In the genomic region with DNA sequence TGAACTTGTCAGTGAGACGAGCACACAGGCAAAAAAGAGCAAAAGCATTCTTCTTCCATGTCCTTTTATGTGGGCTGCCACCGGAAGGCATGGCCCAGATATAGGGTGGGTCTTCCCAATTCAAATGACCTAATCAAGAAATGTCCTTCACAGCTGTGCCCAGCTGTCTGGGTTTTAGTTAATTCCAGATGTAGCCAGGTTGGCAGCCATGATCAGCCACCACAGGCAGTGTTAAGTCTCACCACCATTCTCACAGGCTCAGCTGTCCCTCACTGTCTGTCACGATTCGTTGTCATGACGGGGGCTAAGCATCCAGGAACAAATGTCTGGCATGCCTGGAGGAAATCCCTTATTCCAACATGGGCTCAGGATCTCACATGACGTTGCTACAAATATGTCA, we compare ENCODE assay signal across 22 mouse cellular contexts. TPM values are rescaled to one million over a fixed set of nuclear protein-coding genes. Genes with fewer than 3 reads are reported as not detected.
A peak's percentile ranks its signal among the peaks of the same experiment; 100 is the strongest.
DNase-seq lines count a peak whose midpoint lies in the region; ATAC-seq and TF ChIP-seq lines count a peak whose summit lies in the region.
"Had no signal": no experiment of that assay in that cellular context is flagged by ENCODE, and none has a peak within 500 bp of the region (broad histone marks: within the 10 kb centered on the region; RNA-seq: fewer than 3 reads in every experiment).

No protein-coding gene starts in this region.

- peak; percentile 74; the same call in 1 of the 2 replicates for ATAC-seq in embryonic facial prominence, embryonic 14.5 days (ENCODE audit: low read depth)
- peak; percentile 53 for ATAC-seq in lung, postnatal 0 days
- peak; percentile 83 for ATAC-seq in limb, embryonic 14.5 days (ENCODE audit: low FRiP score, low read depth)
- ATAC-seq: forebrain, embryonic 13.5 days; forebrain, postnatal 0 days; hindbrain, postnatal 0 days; intestine, embryonic 16.5 days had no signal

- no peaks in the 10 kb centered on the region for H3K36me3 ChIP-seq in embryonic facial prominence, embryonic 14.5 days (ENCODE audit: control insufficient read depth, insufficient read depth, low read length)
- no peaks in the 10 kb centered on the region for H3K36me3 ChIP-seq in embryonic facial prominence, embryonic 10.5 days (replicated peaks)
- H3K36me3 ChIP-seq in heart, adult 2 months (ENCODE audit: control insufficient read depth, insufficient read depth, low read length), result no peaks in the 10 kb centered on the region
- H3K36me3 ChIP-seq in lung, postnatal 0 days (ENCODE audit: insufficient read depth, low read length), result no peaks in the 10 kb centered on the region
- H3K36me3 ChIP-seq in limb, embryonic 14.5 days (ENCODE audit: control insufficient read depth, insufficient read depth, low read length), result no peaks in the 10 kb centered on the region
- H3K36me3 ChIP-seq: embryonic facial prominence, embryonic 12.5 days; hindbrain, embryonic 13.5 days had no signal

- no peak overlapping the region for H3K9ac ChIP-seq in embryonic facial prominence, embryonic 14.5 days (ENCODE audit: low read depth, low read length)
- no peak overlapping the region for H3K9ac ChIP-seq in heart, adult 2 months (ENCODE audit: low read depth, low read length)
- no peak overlapping the region for H3K9ac ChIP-seq in lung, postnatal 0 days (replicated peaks; ENCODE audit: low read depth)
- H3K9ac ChIP-seq in limb, embryonic 14.5 days (ENCODE audit: low read depth, low read length, severe bottlenecking), result no peak overlapping the region
- H3K9ac ChIP-seq: embryonic facial prominence, embryonic 12.5 days; forebrain, embryonic 13.5 days; forebrain, postnatal 0 days; hindbrain, embryonic 13.5 days had no signal

- no peak for TF ChIP-seq CTCF in heart, adult 2 months (IDR thresholded peaks at IDR 0.05)
- TF ChIP-seq CTCF in lung, postnatal 0 days (IDR thresholded peaks at IDR 0.05), result no peak

- H3K27ac ChIP-seq in embryonic facial prominence, embryonic 14.5 days (replicated peaks; ENCODE audit: low read depth, low read length), result no peak overlapping the region
- H3K27ac ChIP-seq in embryonic facial prominence, embryonic 10.5 days (replicated peaks), result no peak overlapping the region
- no peak overlapping the region for H3K27ac ChIP-seq in heart, adult 2 months
- no peak overlapping the region for H3K27ac ChIP-seq in lung, postnatal 0 days (ENCODE audit: low read length)
- no peak overlapping the region for H3K27ac ChIP-seq in limb, embryonic 14.5 days (replicated peaks; ENCODE audit: low read depth, low read length)
- H3K27ac ChIP-seq: embryonic facial prominence, embryonic 12.5 days; forebrain, embryonic 13.5 days; gastrocnemius, adult 2 months; hindbrain, embryonic 13.5 days; hindbrain, postnatal 0 days had no signal

- H3K4me1 ChIP-seq in embryonic facial prominence, embryonic 14.5 days (ENCODE audit: control insufficient read depth, insufficient read depth, low read length), result no peaks in the 10 kb centered on the region
- H3K4me1 ChIP-seq in embryonic facial prominence, embryonic 10.5 days, result no peaks in the 10 kb centered on the region
- H3K4me1 ChIP-seq in heart, adult 2 months (ENCODE audit: control insufficient read depth, insufficient read depth, low read length), result no peaks in the 10 kb centered on the region
- H3K4me1 ChIP-seq in lung, postnatal 0 days (ENCODE audit: insufficient read depth, low read depth, low read length), result no peaks in the 10 kb centered on the region
- H3K4me1 ChIP-seq in limb, embryonic 14.5 days (ENCODE audit: control insufficient read depth, insufficient read depth, low read length), result no peaks in the 10 kb centered on the region
- H3K4me1 ChIP-seq: embryonic facial prominence, embryonic 12.5 days; forebrain, embryonic 13.5 days; hindbrain, embryonic 13.5 days had no signal

- WGBS in embryonic facial prominence, embryonic 14.5 days, result 67% methylated on average over 6 of the region's 6 CpGs
- WGBS in embryonic facial prominence, embryonic 10.5 days, result 82% methylated on average over 6 of the region's 6 CpGs
- 72% methylated on average over 6 of the region's 6 CpGs for WGBS in heart, adult 2 months
- 65% methylated on average over 6 of the region's 6 CpGs for WGBS in lung, postnatal 0 days
- 75% methylated on average over 6 of the region's 6 CpGs for WGBS in limb, embryonic 14.5 days

- H3K4me3 ChIP-seq in embryonic facial prominence, embryonic 14.5 days (ENCODE audit: low read depth, low read length), result no peak overlapping the region
- H3K4me3 ChIP-seq in embryonic facial prominence, embryonic 10.5 days, result no peak overlapping the region
- H3K4me3 ChIP-seq in heart, adult 2 months, result no peak overlapping the region
- H3K4me3 ChIP-seq in lung, postnatal 0 days (ENCODE audit: low read depth, low read length), result no peak overlapping the region
- H3K4me3 ChIP-seq in limb, embryonic 14.5 days (replicated peaks; ENCODE audit: low read length), result no peak overlapping the region
- H3K4me3 ChIP-seq: embryonic facial prominence, embryonic 12.5 days; forebrain, embryonic 13.5 days; gastrocnemius, adult 2 months; hindbrain, embryonic 13.5 days had no signal

- intact Hi-C loops in heart, postnatal 14 days (cut with DNase I), result no loop called here
- intact Hi-C loops in heart, adult 2 months (cut with DNase I), result no loop called here

- TF ChIP-seq EP300 in heart, adult 2 months (IDR thresholded peaks at IDR 0.05; ENCODE audit: insufficient read depth, low read depth, low read length), result no peak
- no peak for TF ChIP-seq EP300 in lung, postnatal 0 days (IDR thresholded peaks at IDR 0.05)

- peak; percentile 77 for DNase-seq in embryonic facial prominence, embryonic 14.5 days (ENCODE audit: low spot score)
- DNase-seq in embryonic facial prominence, embryonic 10.5 days (ENCODE audit: low spot score), result no peak
- peak; percentile 24 to 29 for DNase-seq in heart, postnatal 14 days
- DNase-seq in heart, adult 2 months, result no peak
- no peak for DNase-seq in lung, postnatal 0 days (ENCODE audit: low spot score)
- no peak for DNase-seq in lung, postnatal 4 days
- DNase-seq in limb, embryonic 14.5 days (ENCODE audit: low spot score), result peak; percentile 45
- DNase-seq in frontal cortex, postnatal 14 days (ENCODE audit: low spot score in 2 of 2), result no peak
- DNase-seq: adrenal gland, adult 2 months; adrenal gland, postnatal 25 days; cerebellum, adult 8-10 months; cerebellum, postnatal 14 days; embryo, embryonic 11 days; forebrain, postnatal 0 days; gastrocnemius, adult 2 months; gastrocnemius, postnatal 25 days; kidney, adult 8-10 months had no signal

- no peak overlapping the region for H3K4me2 ChIP-seq in embryonic facial prominence, embryonic 14.5 days (ENCODE audit: low read depth, low read length)
- H3K4me2 ChIP-seq in lung, postnatal 0 days (replicated peaks; ENCODE audit: low read depth, low read length), result no peak overlapping the region
- H3K4me2 ChIP-seq in limb, embryonic 14.5 days (replicated peaks; ENCODE audit: low read depth, low read length, severe bottlenecking), result no peak overlapping the region
- H3K4me2 ChIP-seq: embryonic facial prominence, embryonic 12.5 days; forebrain, embryonic 13.5 days; hindbrain, embryonic 13.5 days had no signal

- TF ChIP-seq POLR2A in heart, adult 2 months (IDR thresholded peaks at IDR 0.05; ENCODE audit: insufficient read depth, low read depth, low read length), result no peak
- no peak for TF ChIP-seq POLR2A in limb, embryonic 14.5 days (IDR thresholded peaks at IDR 0.05; ENCODE audit: borderline replicate concordance, extremely low read depth, insufficient read depth, insufficient read length)

- H3K79me2 ChIP-seq in heart, adult 2 months (replicated peaks; ENCODE audit: control insufficient read depth, insufficient read depth, low read length), result no peaks in the 10 kb centered on the region

- H3K27me3 ChIP-seq in embryonic facial prominence, embryonic 14.5 days (replicated peaks; ENCODE audit: control insufficient read depth, insufficient read depth, low read length), result no peaks in the 10 kb centered on the region
- H3K27me3 ChIP-seq in embryonic facial prominence, embryonic 10.5 days (replicated peaks; ENCODE audit: low read depth, poor library complexity, severe bottlenecking), result no peaks in the 10 kb centered on the region
- no peaks in the 10 kb centered on the region for H3K27me3 ChIP-seq in heart, adult 2 months (ENCODE audit: control insufficient read depth, insufficient read depth, low read length)
- no peaks in the 10 kb centered on the region for H3K27me3 ChIP-seq in lung, postnatal 0 days (replicated peaks; ENCODE audit: insufficient read depth, low read length)
- no peaks in the 10 kb centered on the region for H3K27me3 ChIP-seq in limb, embryonic 14.5 days (ENCODE audit: control insufficient read depth, insufficient read depth, low read length)
- H3K27me3 ChIP-seq: embryonic facial prominence, embryonic 12.5 days; forebrain, embryonic 13.5 days; hindbrain, embryonic 13.5 days had no signal

- no peaks in the 10 kb centered on the region for H3K9me3 ChIP-seq in embryonic facial prominence, embryonic 14.5 days (ENCODE audit: control insufficient read depth, low read length)
- no peaks in the 10 kb centered on the region for H3K9me3 ChIP-seq in embryonic facial prominence, embryonic 10.5 days
- no peaks in the 10 kb centered on the region for H3K9me3 ChIP-seq in lung, postnatal 0 days (ENCODE audit: low read length)
- H3K9me3 ChIP-seq in limb, embryonic 14.5 days (ENCODE audit: control insufficient read depth, low read length), result no peaks in the 10 kb centered on the region
- H3K9me3 ChIP-seq: embryonic facial prominence, embryonic 12.5 days; forebrain, embryonic 13.5 days; hindbrain, embryonic 13.5 days had no signal

RNA-seq across cellular contexts. Expression of gene Ank3, which starts 36.6 kb away (rescaled TPM):
- polyA plus RNA-seq in embryonic facial prominence, embryonic 14.5 days (2014; fragmentation: Nextera tagmentation; extraction: Ambion mirVana), result 22.5 and 23.1 TPM in 2 replicates
- 36.7 and 36.9 TPM in 2 replicates for polyA plus RNA-seq in embryonic facial prominence, embryonic 10.5 days (2016; fragmentation: Nextera tagmentation; extraction: Ambion mirVana)
- 10 to 100 TPM; 78.4 to 78.6 TPM for total RNA-seq in heart, postnatal 14 days (2021)
- 10 to 100 TPM; 64.6 to 80.3 TPM for total RNA-seq in heart, adult 2 months (2021)
- polyA plus RNA-seq in heart, adult 2 months (2012; rRNA removed), result 16.8 and 19.5 TPM in 2 replicates
- polyA plus RNA-seq in lung, postnatal 0 days (2015; fragmentation: Nextera tagmentation; extraction: Ambion mirVana), result 24.5 and 31.5 TPM in 2 replicates
- polyA plus RNA-seq in limb, embryonic 14.5 days (2012; rRNA removed), result 12.8 and 14.8 TPM in 2 replicates
- 25.2 and 29.5 TPM in 2 replicates for polyA plus RNA-seq in limb, embryonic 14.5 days (2014; fragmentation: Nextera tagmentation; extraction: Ambion mirVana)

Comparison
In these comparisons a context has a peak if more than half of its experiments do, and no peak if none do; other contexts are left out.
1. DNase-seq: peak in embryonic facial prominence, embryonic 14.5 days (single experiment), heart, postnatal 14 days (2 of 2) and limb, embryonic 14.5 days (single experiment); none in embryonic facial prominence, embryonic 10.5 days (single experiment), heart, adult 2 months (0 of 2), lung, postnatal 0 days (single experiment), lung, postnatal 4 days (0 of 2) and frontal cortex, postnatal 14 days (0 of 2).
2. Peak in every context shown above with its lines, with median percentiles within 50 percentile points of each other: ATAC-seq.